Mouse (Mus musculus) C2C12 (cell line): ENCODE data around the gene Gm10837. TPM values are rescaled to one million over a fixed set of nuclear protein-coding genes. Genes with fewer than 3 reads are reported as not detected.

Experiments used
- H3K27me3 ChIP-seq: one replicate; pipeline ENCODE4 v1.6.1; 2011; ENCODE audit not compliant: control insufficient read depth, insufficient read depth, insufficient read length
- H3K36me3 ChIP-seq: one replicate; pipeline ENCODE4 v1.6.1; 2011; ENCODE audit not compliant: control insufficient read depth, insufficient read depth
- H3K4me3 ChIP-seq: one replicate; pipeline ENCODE4 v1.5.1; 2011; ENCODE audit warnings: mild to moderate bottlenecking, control low read depth; ENCODE audit not compliant: poor library complexity, insufficient read depth, severe bottlenecking
- H3K79me2 ChIP-seq: one replicate; pipeline ENCODE4 v1.6.1; 2011; ENCODE audit not compliant: control insufficient read depth, insufficient read depth
- H3K79me3 ChIP-seq: one replicate; pipeline ENCODE4 v1.6.1; 2011; ENCODE audit warnings: low read depth, control low read depth
- H3ac ChIP-seq: one replicate; pipeline ENCODE3; 2011; ENCODE audit warnings: low read depth; ENCODE audit not compliant: control insufficient read depth, insufficient read length
- CEBPB ChIP-seq: IDR thresholded peaks from one replicate; pipeline ENCODE4 v1.6.1; 2011; ENCODE audit warnings: low read depth, mild to moderate bottlenecking, control low read depth, moderate library complexity
- CTCF ChIP-seq: IDR thresholded peaks from one replicate; pipeline ENCODE4 v1.5.1; 2011; ENCODE audit not compliant: control insufficient read depth, insufficient read depth, insufficient read length
- FOSL1 ChIP-seq: IDR thresholded peaks from one replicate; pipeline ENCODE4 v1.8.0; 2011; ENCODE audit warnings: mild to moderate bottlenecking, low read length; ENCODE audit not compliant: poor library complexity, insufficient read depth, severe bottlenecking
- MAX ChIP-seq: IDR thresholded peaks from one replicate; pipeline ENCODE4 v1.6.1; 2011; ENCODE audit warnings: mild to moderate bottlenecking, control low read depth
- MYOD1 ChIP-seq: IDR thresholded peaks from one replicate; pipeline ENCODE4 v1.6.1; 2011; ENCODE audit warnings: low read depth; ENCODE audit not compliant: control insufficient read depth, insufficient read length
- MYOG ChIP-seq: IDR thresholded peaks from one replicate; pipeline ENCODE4 v1.6.1; 2011; ENCODE audit not compliant: control insufficient read depth, insufficient read length; ENCODE audit errors: extremely low read depth
- USF1 ChIP-seq: IDR thresholded peaks from one replicate; pipeline ENCODE4 v1.6.1; 2011; ENCODE audit warnings: low read depth, mild to moderate bottlenecking, control low read depth, moderate library complexity
- polyA plus RNA-seq: library from polyadenylated mRNA; unstranded; fragments of >200 nt; fragmentation: generic; extraction: Trizol; gene quantifications from one replicate; pipeline ENCODE4 v1.2.1, GENCODE M21; 2012; ENCODE audit warnings: missing spikeins

Gene Gm10837
- polyA plus RNA-seq, 1 experiment, result not detected

- Histone ChIP-seq H3K79me2 (peaks cover 17% of the 10 kb centered on the region), H3K27me3 (peaks cover 27% of the 10 kb centered on the region), H3ac (peak within 1 kb of the TSS; percentile 58), H3K4me3 (peak within 1 kb of the TSS; percentile 39), H3K79me3 (peaks cover 2% of the 10 kb centered on the region), H3K36me3 (no peaks in the 10 kb centered on the region)
- TF ChIP-seq MYOD1 (no peak), FOSL1 (no peak), USF1 (no peak), CEBPB (no peak), CTCF (no peak), MAX (no peak), MYOG (no peak)
Measured at GRCm38 (mm10) chr14:122474891-122475556, 15.4 kb upstream of the Gm10837 start, which contains the start of gene Zic2. TSS of gene Zic2 (plus strand) at chr14:122475435.

- H3K4me3 ChIP-seq, result peak overlapping the region; percentile 39
- peaks cover 17% of the 10 kb centered on the region for H3K79me2 ChIP-seq
- H3ac ChIP-seq, result peak overlapping the region; percentile 58
- TF ChIP-seq MAX (no peak), CEBPB (no peak), CTCF (no peak), MYOD1 (no peak), MYOG (no peak), FOSL1 (no peak), USF1 (no peak)
- H3K79me3 ChIP-seq, result peaks cover 2% of the 10 kb centered on the region
- peaks cover 27% of the 10 kb centered on the region for H3K27me3 ChIP-seq
- H3K36me3 ChIP-seq, result no peaks in the 10 kb centered on the region
Measured at GRCm38 (mm10) chr14:122475557-122476040, 14.8 kb upstream of the Gm10837 start.

DNA sequence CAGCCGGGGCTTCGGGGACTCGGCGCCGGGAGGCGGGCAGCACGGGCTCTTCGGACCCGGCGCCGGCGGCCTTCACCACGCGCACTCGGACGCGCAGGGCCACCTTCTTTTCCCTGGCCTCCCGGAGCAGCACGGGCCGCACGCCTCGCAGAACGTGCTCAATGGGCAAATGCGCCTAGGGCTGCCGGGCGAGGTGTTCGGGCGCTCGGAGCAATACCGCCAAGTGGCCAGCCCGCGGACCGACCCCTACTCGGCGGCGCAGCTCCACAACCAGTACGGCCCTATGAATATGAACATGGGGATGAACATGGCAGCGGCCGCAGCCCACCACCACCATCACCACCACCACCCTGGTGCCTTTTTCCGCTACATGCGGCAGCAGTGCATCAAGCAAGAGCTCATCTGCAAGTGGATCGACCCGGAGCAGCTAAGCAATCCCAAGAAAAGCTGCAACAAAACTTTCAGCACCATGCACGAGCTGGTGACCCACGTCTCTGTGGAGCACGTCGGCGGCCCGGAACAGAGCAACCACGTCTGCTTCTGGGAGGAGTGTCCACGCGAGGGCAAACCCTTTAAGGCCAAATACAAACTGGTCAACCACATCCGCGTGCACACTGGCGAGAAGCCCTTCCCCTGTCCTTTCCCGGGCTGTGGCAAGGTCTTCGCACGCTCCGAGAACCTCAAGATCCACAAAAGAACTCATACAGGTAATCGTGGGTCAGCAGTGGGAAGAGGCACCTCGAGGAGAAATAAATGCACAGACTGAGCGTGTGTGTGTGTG lies 14.2 kb upstream of the Gm10837 start:
- H3K27me3 ChIP-seq, result peaks cover 30% of the 10 kb centered on the region
- TF ChIP-seq CEBPB (no peak), USF1 (no peak), MYOD1 (no peak), MAX (no peak), FOSL1 (no peak), MYOG (no peak), CTCF (no peak)
- H3K36me3 ChIP-seq, result no peaks in the 10 kb centered on the region
- H3K79me3 ChIP-seq, result peaks cover 2% of the 10 kb centered on the region
- peak overlapping the region; percentile 39 for H3K4me3 ChIP-seq
- peaks cover 17% of the 10 kb centered on the region for H3K79me2 ChIP-seq
- peak overlapping the region; percentile 58 for H3ac ChIP-seq

DNA sequence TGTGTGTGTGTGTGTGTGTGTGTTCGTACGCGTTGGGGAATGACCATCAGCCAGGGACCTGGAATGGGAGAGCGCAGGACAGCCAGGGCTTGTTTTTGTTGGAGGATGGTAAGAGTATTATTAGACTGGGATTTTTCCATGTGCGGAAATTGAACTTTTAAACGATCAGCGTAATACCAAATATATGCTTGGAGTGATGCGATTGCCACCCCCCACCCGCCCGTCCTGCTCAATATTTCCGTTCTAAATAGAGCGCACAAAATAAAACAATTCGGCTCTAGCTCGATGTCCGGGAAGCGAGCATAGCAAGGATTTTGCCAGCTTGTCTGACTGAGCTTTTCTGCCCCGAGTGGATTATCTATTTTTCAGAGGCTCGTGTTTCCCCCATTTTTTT lies 13.6 kb upstream of the Gm10837 start:
- no peak for TF ChIP-seq FOSL1
- no peak for TF ChIP-seq CEBPB
- TF ChIP-seq MAX, result no peak
- no peak for TF ChIP-seq MYOD1
- no peak for TF ChIP-seq USF1
- no peak for TF ChIP-seq MYOG
- TF ChIP-seq CTCF, result no peak
- Histone ChIP-seq H3K79me2 (peaks cover 17% of the 10 kb centered on the region), H3K27me3 (peaks cover 32% of the 10 kb centered on the region), H3ac (no peak overlapping the region), H3K36me3 (no peaks in the 10 kb centered on the region), H3K79me3 (peaks cover 2% of the 10 kb centered on the region), H3K4me3 (peak overlapping the region; percentile 39)

- peaks cover 17% of the 10 kb centered on the region for H3K79me2 ChIP-seq
- TF ChIP-seq CEBPB (no peak), MAX (no peak), USF1 (no peak), MYOG (no peak), MYOD1 (no peak), FOSL1 (no peak), CTCF (no peak)
- no peak overlapping the region for H3K4me3 ChIP-seq
- peaks cover 2% of the 10 kb centered on the region for H3K79me3 ChIP-seq
- no peak overlapping the region for H3ac ChIP-seq
- H3K27me3 ChIP-seq, result peaks cover 32% of the 10 kb centered on the region
- H3K36me3 ChIP-seq, result no peaks in the 10 kb centered on the region
Measured at GRCm38 (mm10) chr14:122477261-122477671, 13.1 kb upstream of the Gm10837 start.
